8 mouse cellular contexts compared by ENCODE assay signal in the genomic region with DNA sequence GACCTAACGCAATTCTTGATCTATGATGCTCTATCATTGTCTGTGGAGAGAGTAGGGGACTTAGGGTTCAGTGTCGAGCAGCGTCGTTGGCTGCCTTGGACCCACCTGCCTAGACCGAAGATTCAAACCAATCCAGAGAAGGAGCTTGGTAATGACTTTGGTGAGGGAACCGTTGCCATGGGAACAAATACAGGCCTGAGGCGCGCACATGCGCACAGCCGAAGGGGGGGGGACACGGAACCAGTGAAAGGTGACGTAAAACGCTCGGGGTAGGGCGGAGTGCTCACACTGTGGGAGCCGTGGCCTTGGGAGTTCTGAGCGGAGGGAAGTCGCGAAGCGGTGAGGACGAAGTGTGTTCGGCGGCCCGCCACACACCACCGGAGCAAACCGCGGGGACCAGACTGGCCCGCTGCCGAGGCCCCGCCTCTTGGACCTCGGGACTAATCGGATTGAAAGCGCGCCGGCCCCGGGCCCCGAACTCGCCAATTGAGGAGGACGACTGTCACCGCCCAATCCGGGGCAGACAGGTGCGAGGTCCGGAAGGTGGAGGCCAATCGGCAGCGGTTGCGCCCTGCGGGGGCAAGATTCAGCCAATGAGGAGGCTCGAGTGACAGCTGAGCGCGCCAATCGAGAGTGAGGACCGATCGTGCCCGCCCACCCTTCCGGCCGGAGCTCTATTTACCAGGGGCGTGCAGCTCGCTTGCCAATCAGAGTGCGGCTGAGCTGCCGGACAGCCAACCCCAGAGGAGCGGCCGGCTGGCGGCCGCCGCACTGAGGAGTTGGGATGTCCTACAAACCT. TPM values are rescaled to one million over a fixed set of nuclear protein-coding genes. Genes with fewer than 3 reads are reported as not detected.
DNase-seq lines count a peak whose midpoint lies in the region; ATAC-seq and TF ChIP-seq lines count a peak whose summit lies in the region.

A gene (plus strand): TSS at position 541 of the 799 bp plus-strand sequence.

- no peaks in the 10 kb centered on the region for H3K36me3 ChIP-seq in embryonic facial prominence, embryonic 13.5 days
- H3K36me3 ChIP-seq in kidney, adult 2 months (ENCODE audit: control insufficient read depth, insufficient read depth, low read length), result no peaks in the 10 kb centered on the region
- H3K36me3 ChIP-seq in limb, embryonic 12.5 days, result no peaks in the 10 kb centered on the region
- no peaks in the 10 kb centered on the region for H3K36me3 ChIP-seq in midbrain, embryonic 15.5 days (replicated peaks)
- no peaks in the 10 kb centered on the region; the same call in 1 of the 2 replicates for H3K36me3 ChIP-seq in spleen, adult 2 months (ENCODE audit: control insufficient read depth, insufficient read depth, low read length)

- peak within 1 kb of the TSS; percentile 64 for H3K4me3 ChIP-seq in embryonic facial prominence, embryonic 13.5 days
- peak within 1 kb of the TSS; percentile 64 for H3K4me3 ChIP-seq in kidney, adult 2 months (ENCODE audit: insufficient read depth, low read depth, low read length)
- H3K4me3 ChIP-seq in limb, embryonic 12.5 days (replicated peaks), result peak within 1 kb of the TSS; percentile 61
- H3K4me3 ChIP-seq in midbrain, embryonic 15.5 days, result peak within 1 kb of the TSS; percentile 65
- peak within 1 kb of the TSS; percentile 75 for H3K4me3 ChIP-seq in spleen, adult 2 months (ENCODE audit: extremely low read depth, insufficient read depth, insufficient read length)

- H3K9ac ChIP-seq in embryonic facial prominence, embryonic 13.5 days, result peak within 1 kb of the TSS; percentile 67
- peak within 1 kb of the TSS; percentile 57 for H3K9ac ChIP-seq in limb, embryonic 12.5 days (replicated peaks)
- H3K9ac ChIP-seq in midbrain, embryonic 15.5 days, result peak within 1 kb of the TSS; percentile 51

- H3K27ac ChIP-seq in embryonic facial prominence, embryonic 13.5 days, result peak within 1 kb of the TSS; percentile 76
- H3K27ac ChIP-seq in kidney, adult 2 months (ENCODE audit: insufficient read depth, low read depth, low read length), result peak within 1 kb of the TSS; percentile 88
- peak within 1 kb of the TSS; percentile 76 for H3K27ac ChIP-seq in limb, embryonic 12.5 days
- H3K27ac ChIP-seq in midbrain, embryonic 15.5 days, result peak within 1 kb of the TSS; percentile 94
- peak within 1 kb of the TSS; percentile 94 for H3K27ac ChIP-seq in spleen, adult 2 months (ENCODE audit: insufficient read depth, low read length)

- peaks cover 30% of the 10 kb centered on the region for H3K27me3 ChIP-seq in embryonic facial prominence, embryonic 13.5 days
- H3K27me3 ChIP-seq in kidney, adult 2 months (replicated peaks; ENCODE audit: control insufficient read depth, insufficient read depth, low read length), result no peaks in the 10 kb centered on the region
- peaks cover 30% of the 10 kb centered on the region for H3K27me3 ChIP-seq in limb, embryonic 12.5 days
- H3K27me3 ChIP-seq in midbrain, embryonic 15.5 days (replicated peaks), result no peaks in the 10 kb centered on the region; the same call in 1 of the 2 replicates
- H3K27me3 ChIP-seq in spleen, adult 2 months (ENCODE audit: control insufficient read depth, insufficient read depth, low read length), result no peaks in the 10 kb centered on the region

- no peak for TF ChIP-seq CTCF in kidney, adult 2 months (conservative IDR thresholded peaks at IDR 0.05; ENCODE audit: insufficient read depth, insufficient read length, low read depth, low read length)
- no peak for TF ChIP-seq CTCF in spleen, adult 2 months (IDR thresholded peaks at IDR 0.05; ENCODE audit: extremely low read depth, insufficient read depth, insufficient read length, insufficient replicate concordance)

- peak within 1 kb of the TSS; percentile 81 for H3K4me2 ChIP-seq in embryonic facial prominence, embryonic 13.5 days
- H3K4me2 ChIP-seq in limb, embryonic 12.5 days, result peak within 1 kb of the TSS; percentile 76
- H3K4me2 ChIP-seq in midbrain, embryonic 15.5 days, result peak within 1 kb of the TSS; percentile 69

- H3K9me3 ChIP-seq in embryonic facial prominence, embryonic 13.5 days, result no peaks in the 10 kb centered on the region
- no peaks in the 10 kb centered on the region for H3K9me3 ChIP-seq in limb, embryonic 12.5 days
- H3K9me3 ChIP-seq in midbrain, embryonic 15.5 days, result no peaks in the 10 kb centered on the region

- ATAC-seq in embryonic facial prominence, embryonic 13.5 days (ENCODE audit: insufficient number of reproducible peaks, insufficient read depth, low FRiP score, low TSS enrichment, low read depth), result peak; percentile 88
- peak; percentile 92 for ATAC-seq in limb, embryonic 12.5 days (ENCODE audit: insufficient number of reproducible peaks, insufficient read depth, low FRiP score, low TSS enrichment, low read depth)
- ATAC-seq in midbrain, embryonic 15.5 days (replicated peaks), result peak; percentile 94

- peak; percentile 76 for TF ChIP-seq POLR2A in kidney, adult 2 months (IDR thresholded peaks at IDR 0.05; ENCODE audit: low read depth, low read length)
- peak; percentile 73 for TF ChIP-seq POLR2A in spleen, adult 2 months (IDR thresholded peaks at IDR 0.05; ENCODE audit: low read depth, low read length)

- under 1% methylated on average over 65 of the region's 65 CpGs for WGBS in embryonic facial prominence, embryonic 13.5 days
- 1% methylated on average over 65 of the region's 65 CpGs for WGBS in kidney, adult 2 months
- WGBS in limb, embryonic 12.5 days, result under 1% methylated on average over 65 of the region's 65 CpGs
- WGBS in midbrain, embryonic 15.5 days, result under 1% methylated on average over 65 of the region's 65 CpGs
- under 1% methylated on average over 65 of the region's 65 CpGs for WGBS in spleen, adult 2 months

- H3K4me1 ChIP-seq in embryonic facial prominence, embryonic 13.5 days, result peaks cover 50% of the 10 kb centered on the region
- H3K4me1 ChIP-seq in kidney, adult 2 months (ENCODE audit: control insufficient read depth, insufficient read depth, low read length), result peaks cover 11% of the 10 kb centered on the region; the same call in 1 of the 2 replicates
- H3K4me1 ChIP-seq in limb, embryonic 12.5 days (replicated peaks), result peaks cover 49% of the 10 kb centered on the region
- peaks cover 48% of the 10 kb centered on the region for H3K4me1 ChIP-seq in midbrain, embryonic 15.5 days
- peaks cover 25% of the 10 kb centered on the region for H3K4me1 ChIP-seq in spleen, adult 2 months (ENCODE audit: control insufficient read depth, insufficient read depth, insufficient read length)

- peak; percentile 100 for DNase-seq in 3134 (ENCODE audit: extremely low read depth, insufficient read length, low spot score)
- DNase-seq in adrenal gland, postnatal 36 days, result peak; percentile 99
- peak; percentile 100 for DNase-seq in heart, adult 18-20 months
- DNase-seq in kidney, adult 2 months, result peak; percentile 100
- peak; percentile 96 to 100 for DNase-seq in spleen, adult 2 months (ENCODE audit: low read depth in 1 of 2, low spot score in 2 of 2)

RNA-seq across cellular contexts. Expression of the gene that starts here (rescaled TPM):
- 100 to 1,000 TPM; 109 to 132 TPM for total RNA-seq in adrenal gland, postnatal 36 days (2021)
- 55.6 and 62.3 TPM in 2 replicates for polyA plus RNA-seq in embryonic facial prominence, embryonic 13.5 days (2015; fragmentation: Nextera tagmentation; extraction: Ambion mirVana)
- 10 to 100 TPM; 34.5 to 37.8 TPM for total RNA-seq in heart, adult 18-20 months (2021)
- 134 and 138 TPM in 2 replicates for polyA plus RNA-seq in kidney, adult 2 months (2012; rRNA removed)
- polyA plus RNA-seq in limb, embryonic 12.5 days (2016; fragmentation: Nextera tagmentation; extraction: Ambion mirVana), result 66.9 and 67.1 TPM in 2 replicates
- 92.3 and 92.9 TPM in 2 replicates for polyA plus RNA-seq in midbrain, embryonic 15.5 days (2015; fragmentation: Nextera tagmentation; extraction: Ambion mirVana)
- 247 and 334 TPM in 2 replicates for polyA plus RNA-seq in spleen, adult 2 months (2012; rRNA removed)

Comparison
In these comparisons a context has a peak if more than half of its experiments do, and no peak if none do; other contexts are left out.
1. Peak in every context shown above with its lines: DNase-seq, ATAC-seq, H3K4me3 ChIP-seq and H3K27ac ChIP-seq.